Mouse (Mus musculus): ENCODE data around the gene Ggt1.
"Not testable (repeated sequence)": the region's sequence is repeated elsewhere in the genome, so short reads cannot be mapped to it uniquely, and the experiment has no call there.

Gene Ggt1

DNA sequence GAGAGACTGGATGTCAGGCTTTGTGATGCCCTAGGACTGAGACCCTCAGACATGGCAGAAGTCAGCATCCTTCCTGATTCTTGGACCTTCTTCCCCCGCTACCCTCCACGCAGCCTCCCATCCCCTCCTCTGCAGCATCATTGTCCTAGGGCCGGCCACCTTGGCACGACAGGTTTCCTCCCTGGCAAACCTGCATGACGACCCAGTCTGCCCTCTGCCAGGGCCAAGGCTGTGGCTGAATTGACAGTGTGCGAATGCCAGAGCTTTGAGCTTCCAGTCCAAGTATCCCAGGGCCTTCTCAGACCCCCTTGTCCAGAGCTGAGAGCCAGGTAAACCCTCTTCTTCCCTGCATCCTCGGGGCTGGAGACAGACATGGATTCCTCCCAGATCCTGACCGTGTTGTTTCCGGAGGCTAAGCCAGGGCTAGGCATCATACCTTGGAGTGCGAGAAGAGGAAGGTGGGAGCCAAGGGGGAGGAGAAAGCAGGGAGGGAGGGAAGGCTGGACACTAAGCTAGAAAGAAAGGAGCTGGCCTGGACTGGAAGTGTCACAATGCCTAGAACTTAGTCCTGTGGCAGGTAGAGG is at the start of gene Ggt1:
TSS of gene Ggt1 (plus strand) at position 534 of the 584 bp plus-strand sequence.
- no peak for DNase-seq

DNA sequence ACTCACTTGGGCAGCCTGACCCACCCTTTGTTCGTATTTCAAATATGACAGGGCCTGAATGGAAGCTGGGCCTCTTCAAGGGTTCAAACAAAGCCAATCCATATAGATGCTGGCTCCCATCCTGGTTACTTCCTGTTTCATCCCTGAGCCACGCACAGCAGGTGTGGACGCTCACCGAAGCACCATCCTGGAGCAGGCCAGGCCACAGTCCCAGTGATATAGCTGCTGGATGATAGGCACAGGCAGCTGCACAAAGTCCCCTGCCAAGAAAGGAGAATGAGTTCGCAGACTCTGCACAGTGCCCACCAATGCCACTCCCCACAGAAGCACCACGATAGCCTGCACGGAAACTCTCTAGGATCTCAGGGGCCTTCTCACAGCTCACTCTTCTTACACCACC is 49.5 kb upstream of the Ggt1 start:
- no peak for DNase-seq

DNA sequence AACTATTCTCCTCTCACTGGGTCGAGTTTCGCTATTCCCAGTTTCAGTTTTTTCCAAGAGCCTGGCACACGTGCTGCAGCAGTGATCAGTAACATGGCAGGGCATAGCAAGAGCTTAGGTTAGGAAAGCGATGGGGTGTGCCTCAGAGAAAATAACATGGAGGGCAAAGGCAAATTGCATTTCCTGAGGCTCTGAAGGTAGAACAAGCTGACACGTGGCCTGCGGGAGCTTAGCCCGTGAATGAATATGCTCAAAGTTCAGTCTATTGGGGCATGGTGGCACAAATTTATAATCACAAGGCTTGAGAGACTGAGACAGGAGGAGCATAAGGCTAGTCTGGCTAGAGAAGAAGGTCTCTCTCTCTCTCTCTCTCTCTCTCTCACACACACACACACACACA is 48.6 kb upstream of the Ggt1 start:
- DNase-seq: no peak

DNA sequence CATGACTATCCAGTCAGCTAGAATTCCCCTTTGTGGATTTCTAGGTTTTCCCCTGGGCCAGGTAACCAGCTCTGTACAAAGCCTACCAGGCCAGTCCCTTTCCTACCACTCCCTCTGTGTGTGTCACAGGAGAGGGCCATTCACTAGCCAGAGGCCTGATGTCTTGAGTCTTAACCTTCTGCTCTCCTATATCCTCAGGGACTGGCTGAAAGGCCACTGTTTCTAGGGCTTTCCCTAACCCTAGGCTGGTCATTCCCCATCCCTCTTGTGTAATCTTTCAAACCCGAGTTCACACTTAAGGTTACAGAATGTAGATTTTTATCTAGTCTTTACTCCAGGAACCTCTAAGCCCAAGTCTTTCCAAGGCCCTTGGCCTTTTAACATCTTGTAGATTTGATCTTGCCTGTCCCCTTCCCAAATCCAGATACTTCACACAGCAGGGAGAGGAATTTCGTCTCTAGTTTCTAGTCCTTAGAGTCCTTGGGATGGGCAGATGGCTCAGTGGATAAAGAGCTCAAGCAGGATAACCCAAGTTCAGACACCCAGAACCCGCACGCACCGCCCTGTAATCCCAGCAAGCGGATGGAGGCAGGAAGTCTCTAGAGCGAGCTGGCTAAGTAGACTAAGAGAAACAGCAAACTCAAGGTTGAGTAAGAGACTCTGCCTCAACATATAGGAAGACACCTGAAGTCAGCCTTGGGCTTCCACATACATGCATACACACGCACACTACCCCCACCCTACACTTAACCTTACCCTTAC is 47.9 kb upstream of the Ggt1 start:
- DNase-seq: no peak

DNA sequence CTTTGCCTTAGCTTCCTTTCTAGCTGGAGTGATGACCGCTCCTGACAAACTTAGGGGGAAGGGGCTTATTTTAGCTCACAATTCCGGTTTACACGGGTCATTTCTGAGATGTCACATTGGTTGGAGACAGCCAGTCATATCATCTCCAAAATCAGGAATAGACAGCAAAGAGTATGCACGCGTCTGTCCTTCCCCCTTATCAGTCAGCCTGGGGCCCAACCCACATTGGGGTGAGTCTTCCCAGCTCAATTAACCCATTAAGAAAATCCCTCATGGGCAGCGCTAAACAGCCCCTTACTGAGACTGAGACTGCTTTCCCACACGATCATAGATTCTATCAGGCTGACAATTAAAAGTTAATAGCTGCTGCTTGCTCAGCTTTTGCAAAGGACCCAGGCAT is 47.0 kb upstream of the Ggt1 start:
- no peak for DNase-seq

DNA sequence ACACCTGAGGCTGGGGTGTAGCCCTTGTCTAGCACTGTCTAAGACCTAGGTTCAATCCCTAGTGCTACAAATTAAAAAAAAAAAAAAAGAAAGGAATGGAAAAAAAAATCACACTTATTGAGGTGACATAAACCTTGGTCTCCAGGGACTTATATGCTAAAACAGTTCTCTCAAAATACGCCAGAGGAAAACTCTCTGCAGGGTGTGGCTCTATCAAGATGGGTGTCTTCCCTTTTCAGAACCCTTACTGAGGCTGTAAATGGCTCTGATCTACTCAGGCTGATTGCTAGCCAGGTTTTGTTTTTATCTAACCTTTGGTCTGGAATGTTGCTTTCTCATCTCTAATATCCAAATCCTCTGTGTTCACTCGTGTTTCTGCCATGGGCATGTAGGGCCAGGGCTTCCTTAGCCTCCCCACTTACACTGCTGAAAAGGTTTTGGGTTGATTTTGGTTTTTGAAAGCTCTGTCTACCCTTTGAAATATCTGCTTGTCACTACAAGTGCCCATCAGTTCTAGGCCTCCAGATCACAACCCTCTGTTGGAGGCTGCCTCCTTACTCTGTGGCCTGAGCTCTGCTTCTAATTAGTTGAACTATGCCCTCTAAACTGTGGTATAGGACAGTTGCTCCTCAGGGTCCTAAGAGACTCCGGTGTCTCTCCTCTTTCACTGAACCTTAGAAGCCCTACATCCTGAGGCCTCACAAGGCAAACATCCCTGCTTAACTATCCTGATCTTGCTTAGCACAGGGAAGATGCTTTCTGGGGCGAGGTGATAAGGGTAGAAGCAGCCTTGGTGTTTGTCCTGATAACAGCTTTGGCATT is 46.0 kb upstream of the Ggt1 start:
- no peak for DNase-seq

DNA sequence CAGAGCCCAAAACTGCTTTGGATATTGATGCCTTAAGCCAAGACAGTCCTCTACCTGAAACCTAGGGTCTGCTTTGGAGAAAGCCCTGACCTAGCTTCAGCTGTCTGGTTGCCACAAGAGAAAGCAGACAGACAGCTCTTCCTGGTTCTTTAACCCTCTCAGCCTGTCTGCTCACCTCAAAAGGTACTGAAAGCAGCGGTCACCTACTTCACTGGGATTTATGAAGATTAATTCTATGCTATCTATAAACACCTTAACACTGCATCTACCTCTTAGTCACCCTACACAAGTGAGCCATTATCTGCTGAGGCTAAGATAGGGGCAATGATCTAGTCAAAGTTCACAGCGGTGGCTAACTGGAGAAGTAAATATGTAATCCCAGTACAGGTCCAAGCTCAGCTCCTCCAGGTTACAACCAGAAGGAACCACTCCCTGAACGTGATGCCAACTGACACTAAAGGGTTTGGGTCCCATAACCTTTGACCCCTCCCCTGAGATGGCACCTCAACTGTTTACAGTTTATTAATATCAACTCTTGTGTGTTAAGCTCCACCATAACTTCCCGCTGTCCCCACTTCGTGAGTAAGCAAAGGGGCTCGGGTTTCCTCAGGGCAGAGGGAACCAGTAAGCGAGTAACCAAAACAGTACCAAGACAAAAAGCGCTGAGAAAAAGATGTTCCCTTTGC is 45.2 kb upstream of the Ggt1 start:
- peak in 1 of 2 experiments; percentile 16 for DNase-seq

DNA sequence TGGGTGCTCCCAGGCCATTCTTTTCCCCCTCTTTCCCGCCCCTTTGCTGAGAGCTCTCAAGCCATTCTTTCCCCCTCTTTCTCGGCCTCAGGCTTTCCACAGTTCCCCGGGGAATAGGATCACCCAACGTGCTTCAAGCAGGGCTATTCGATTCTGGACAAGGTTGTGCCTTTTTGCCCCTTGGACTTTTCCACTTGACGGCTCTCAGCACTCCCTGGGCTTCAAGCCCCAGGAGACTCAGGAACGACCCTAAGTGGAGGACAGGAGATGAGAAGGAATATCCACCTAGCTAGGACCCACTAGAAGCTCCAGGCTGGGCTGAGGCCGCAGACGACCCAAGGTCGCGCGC is 44.7 kb upstream of the Ggt1 start:
- peak in 1 of 2 experiments; percentile 18 for DNase-seq

DNA sequence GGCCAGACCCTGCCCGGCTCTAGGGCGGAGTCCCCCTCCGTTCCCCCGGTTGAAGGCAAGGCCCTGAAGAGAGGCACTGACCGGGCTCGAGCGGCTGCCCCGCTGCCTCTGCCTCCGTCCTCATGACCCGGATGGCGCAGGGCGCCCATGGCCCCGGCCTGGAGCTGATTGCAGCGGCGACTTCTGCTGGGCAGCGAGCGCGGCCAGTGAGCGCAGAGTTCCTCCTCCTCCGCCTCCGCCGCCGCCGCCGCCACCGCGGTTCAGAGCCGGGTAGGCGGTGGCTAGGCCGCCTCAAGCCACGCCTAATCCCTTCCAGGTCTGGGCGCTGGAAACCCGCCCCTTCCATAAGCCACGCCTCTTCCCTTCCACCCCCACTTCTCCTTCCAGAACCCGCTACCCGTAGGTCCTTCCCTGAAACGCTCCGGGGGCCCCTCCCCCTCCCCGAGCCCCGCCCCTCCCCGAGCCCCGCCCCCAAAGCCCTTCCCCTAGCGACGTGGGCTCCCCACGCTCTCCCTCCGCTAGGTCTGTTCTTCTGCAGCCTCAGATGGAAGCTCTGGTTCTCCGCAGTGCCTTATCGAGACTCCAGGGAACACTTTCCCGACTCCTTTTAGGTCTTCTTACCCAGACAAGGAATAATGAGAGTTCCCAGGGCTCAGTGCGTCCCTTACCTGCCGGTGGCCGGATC is 44.2 kb upstream of the Ggt1 start, which contains the start of gene Snrpd3:
TSS of gene Snrpd3 (plus strand) at position 479 of the 685 bp plus-strand sequence.
- peak; percentile 96 to 97 for DNase-seq

DNA sequence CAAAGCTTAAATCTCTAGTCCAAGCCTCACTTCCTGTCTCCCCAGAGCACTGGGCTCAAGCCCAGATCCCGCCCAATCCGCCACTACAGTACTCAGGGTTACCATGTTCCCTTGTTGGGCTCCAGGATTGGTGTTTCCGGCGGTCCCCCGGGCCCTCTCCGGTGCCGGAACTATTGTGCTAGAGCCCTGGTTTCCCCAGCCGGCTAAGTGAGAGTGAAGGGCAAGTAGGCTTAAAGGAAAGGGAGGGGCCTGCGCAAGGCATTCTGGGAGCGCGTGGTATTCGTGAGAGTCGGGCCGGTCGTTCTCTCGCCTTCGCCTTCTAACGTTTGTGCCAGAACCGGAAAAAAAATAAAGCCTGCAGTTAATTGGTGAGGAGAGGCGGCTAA is 43.7 kb upstream of the Ggt1 start, which contains the start of gene Gucd1:
TSS of gene Gucd1 (minus strand) at position 215 of the 386 bp plus-strand sequence.
- DNase-seq: peak; percentile 97 to 98

DNA sequence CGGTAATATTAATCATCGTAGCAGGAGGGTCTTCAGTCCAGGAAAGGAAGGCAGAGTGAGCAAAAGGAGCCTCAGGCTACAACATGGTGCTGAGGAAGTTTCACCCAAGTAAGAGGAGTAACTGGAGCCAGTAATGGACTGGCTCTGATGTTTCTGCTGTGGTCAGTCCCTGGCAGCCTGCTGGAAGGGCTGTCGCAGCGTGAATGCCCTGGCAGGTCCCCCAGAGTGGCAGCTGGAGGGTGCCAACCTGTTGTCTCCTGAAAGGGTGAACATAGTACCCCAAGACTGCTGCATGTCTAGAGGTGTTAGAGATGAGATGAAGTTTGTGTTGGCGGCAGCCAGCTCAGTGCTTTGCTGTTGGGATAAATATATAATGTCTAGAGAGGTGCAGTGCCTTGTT is 40.8 kb upstream of the Ggt1 start:
- DNase-seq: no peak

DNA sequence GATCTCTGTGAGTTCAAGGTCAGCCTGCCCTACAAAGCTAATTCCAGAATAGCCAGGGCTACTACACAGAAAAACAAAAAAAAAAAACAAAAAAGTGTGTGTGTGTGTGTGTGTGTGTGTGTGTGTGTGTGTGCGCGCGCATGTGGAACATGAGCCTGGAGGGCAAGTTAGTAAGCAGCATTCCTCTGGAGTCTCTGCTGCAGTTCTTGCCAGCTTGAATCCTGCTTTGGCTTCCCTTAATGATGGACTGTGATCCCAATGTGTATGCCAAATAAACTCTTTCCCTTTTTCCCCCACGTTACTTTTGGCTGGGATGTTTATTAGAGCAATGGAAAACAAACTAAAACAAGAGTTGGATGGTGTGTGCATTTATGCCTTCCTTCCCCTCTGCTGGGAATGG is 39.8 kb upstream of the Ggt1 start:
- no peak for DNase-seq

DNA sequence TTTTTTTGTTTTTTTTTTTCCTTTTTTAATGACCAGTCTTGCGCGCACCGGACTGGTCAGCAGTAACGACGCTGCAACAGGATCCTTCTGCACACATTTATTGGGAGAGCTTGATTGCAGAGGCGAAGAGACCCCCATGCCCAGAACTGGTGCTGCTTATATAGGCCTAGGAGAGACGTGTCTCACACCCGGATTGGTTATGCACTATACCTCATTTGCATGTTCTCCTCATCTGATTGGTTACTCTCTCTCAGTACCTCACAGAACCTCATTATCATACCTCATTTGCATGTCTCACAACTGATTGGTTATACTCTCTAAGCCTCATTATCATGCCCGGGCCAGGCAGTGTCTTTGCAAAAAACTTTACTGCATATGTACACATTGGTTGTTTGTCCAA is 36.0 kb upstream of the Ggt1 start:
- DNase-seq: not testable (repeated sequence)

DNA sequence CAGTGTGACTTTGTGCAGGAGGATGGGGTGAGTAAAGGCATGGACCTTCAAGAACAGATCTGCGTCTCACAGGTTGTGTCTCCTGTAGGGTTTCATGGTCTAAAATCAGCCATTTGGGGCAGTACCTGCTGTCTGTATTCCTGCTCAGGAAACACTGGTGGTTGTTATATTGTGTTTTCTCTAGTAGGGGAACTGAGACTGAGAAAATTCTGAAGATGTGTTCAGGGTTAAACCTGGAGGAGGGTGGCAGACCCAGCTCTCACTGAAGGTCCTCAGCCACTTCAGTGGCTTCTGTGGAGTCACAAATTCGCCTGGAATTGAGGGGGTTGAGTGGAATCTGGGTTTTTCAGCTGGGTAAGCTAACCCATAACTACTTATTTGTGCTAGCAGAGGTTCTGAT is 31.1 kb upstream of the Ggt1 start:
- DNase-seq: no peak

DNA sequence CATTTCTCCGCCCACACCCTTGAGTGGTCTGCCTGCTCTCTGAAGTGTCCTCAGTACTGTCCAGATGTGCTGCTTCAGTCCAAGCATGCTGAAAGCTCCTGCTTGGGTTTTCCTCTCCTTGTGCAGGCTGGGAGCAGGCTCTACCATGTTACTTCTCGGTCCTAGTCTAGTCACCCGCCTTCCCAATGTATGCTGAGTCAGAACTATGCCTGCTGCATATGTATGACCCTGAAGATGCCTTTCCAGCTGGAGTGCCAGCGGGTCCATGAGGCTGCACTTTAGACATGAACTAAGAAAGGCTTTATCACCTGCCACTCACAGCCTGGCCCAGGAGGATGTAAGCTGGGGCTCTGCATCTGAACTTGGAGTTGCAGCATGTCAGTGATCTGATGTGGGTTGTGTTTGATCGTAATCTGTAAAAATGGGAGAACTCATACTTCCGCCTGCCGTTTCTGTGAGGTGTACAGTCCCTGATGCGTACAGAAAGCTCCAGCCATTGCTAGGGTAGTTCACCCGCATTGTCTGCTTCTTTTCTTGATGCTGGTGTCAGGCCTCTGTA is 29.8 kb upstream of the Ggt1 start:
- no peak for DNase-seq

DNA sequence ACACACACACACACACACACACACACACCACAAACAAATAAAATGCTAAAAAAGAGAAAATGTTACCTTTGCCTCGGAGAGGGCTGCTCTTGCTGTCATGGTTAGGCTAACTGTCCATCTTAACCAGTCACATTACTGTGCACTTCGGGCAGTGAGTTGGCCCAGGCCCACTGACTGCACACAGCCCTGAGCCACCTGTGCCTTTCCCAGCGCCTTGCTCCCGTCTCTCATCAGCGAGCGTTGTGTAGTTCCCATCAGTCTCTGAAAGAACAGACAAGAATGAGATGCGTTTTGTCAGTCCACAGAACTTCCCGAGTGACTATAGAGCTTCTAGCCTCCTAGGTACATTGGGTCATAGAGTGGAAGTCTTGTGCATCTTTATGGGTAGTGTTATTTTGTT is 27.2 kb upstream of the Ggt1 start:
- DNase-seq: no peak

DNA sequence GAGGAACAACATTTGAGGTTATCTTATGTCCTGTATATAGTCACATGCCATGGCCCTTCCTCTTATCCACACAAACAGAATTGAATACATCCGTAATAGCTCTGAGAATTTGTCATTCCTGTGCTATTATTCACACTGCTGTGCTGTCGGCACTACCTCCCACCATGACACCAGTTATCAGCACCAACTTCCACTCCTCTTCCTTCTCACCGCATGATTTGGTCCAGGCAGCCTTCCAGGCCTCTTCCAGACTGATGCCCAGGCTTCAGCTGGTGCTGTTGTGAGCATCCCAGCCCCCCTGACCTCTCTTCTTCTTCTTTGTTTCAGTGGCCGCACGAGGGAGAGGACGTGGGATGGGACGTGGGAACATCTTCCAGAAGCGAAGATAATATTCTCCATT is 26.5 kb upstream of the Ggt1 start:
- no peak for DNase-seq

DNA sequence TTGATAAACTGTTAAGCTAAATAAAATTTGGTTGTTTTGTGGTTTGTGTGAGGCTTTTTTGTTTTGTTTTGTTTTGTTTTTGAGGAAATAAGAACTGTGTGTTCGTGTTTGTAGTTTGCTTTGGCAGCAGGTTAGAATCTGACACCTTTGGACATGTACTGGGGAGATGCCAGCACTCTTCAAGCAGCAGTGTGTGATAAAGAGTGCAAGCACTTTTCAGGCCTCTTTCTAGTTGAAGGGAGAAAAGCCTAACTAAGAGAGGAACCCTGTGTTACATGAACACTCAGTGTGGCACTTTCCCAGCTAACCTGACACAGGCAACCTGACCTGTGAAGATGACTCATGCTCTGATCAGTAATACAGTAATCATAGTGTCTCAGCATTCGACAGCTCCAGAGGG is 26.0 kb upstream of the Ggt1 start:
- no peak for DNase-seq

DNA sequence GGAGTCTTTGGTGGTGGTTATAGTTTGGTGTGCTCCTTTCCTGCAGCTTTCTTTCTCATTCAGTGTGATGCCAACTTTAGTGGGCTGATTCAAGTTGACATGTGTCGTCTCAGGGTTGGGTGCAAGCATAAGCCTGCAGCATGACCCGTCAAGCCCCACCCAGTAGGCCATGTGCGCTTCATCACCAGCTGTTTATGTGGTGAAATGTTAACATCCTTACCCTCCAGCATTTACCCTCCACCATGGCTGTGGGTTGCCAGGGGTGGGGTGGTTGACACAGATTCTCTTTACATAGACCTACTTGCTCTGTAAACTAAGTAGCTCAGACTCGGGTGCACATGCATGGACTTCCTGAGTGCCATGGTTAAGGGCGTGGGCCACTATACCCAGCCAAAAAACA is 25.3 kb upstream of the Ggt1 start:
- no peak for DNase-seq

DNA sequence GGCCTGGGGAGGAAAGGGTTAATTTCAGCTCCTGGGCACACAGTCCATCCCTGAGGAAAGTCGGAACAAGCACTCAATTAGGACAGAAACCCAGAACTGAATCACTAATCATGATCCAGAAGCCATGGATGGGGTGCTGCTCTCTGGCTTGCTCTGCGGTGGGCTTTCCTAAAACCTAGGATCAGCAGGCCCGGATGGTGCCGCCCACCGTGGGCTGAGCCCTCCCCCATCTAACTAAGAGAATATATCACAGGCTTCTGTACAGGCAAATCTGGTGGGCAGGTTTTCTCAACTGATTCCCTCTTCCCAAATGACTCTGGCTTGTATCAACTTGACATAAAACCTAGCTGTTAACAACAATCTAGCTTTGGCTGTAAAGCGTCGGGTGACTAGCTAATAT is 13.5 kb upstream of the Ggt1 start:
- DNase-seq: no peak

DNA sequence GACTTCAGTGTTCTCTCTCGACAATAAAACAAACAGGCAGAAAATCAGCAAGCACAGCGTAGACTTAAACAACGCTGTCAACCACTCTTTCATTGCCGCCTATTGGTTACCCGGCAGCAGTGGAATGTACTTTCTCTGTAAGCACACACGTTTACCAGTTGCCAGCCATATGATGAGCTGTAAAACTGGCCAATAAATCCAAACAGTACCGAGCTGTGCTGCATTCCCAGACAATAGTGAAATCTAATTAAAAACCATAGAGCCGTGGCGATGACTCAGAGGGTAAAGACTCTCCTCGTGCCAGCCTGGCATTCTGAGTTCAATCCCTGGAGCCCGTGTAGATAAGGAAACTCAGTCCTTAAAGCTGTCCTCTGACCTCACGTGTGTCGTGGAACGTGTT is 12.9 kb upstream of the Ggt1 start:
- no peak for DNase-seq

DNA sequence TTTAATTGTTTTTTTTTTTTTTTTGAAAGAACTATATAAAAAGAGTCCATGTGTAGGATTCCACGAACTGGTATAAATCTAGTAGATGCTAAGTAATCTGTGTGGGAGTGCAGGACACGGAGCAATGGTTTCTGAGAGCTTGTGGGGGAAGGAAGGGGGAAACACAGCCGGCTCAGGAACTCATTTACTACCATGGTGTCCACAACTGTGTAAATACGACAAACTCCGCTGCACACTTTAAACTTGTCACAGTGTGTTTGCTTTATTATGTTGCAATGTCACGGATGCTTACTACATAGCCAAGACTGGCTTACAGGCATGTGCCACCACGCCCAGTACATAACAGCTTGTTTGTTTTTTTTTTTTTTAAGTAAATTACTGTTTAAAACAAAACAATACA is 11.5 kb upstream of the Ggt1 start:
- DNase-seq: peak in 1 of 2 experiments; percentile 51

All from lung, adult 18-20 months (tissue).